Mouse (Mus musculus): ENCODE measurements around the gene Wnt3a.
"Not testable (repeated sequence)": the region's sequence is repeated elsewhere in the genome, so short reads cannot be mapped to it uniquely, and the experiment has no call there.

Gene Wnt3a

DNA sequence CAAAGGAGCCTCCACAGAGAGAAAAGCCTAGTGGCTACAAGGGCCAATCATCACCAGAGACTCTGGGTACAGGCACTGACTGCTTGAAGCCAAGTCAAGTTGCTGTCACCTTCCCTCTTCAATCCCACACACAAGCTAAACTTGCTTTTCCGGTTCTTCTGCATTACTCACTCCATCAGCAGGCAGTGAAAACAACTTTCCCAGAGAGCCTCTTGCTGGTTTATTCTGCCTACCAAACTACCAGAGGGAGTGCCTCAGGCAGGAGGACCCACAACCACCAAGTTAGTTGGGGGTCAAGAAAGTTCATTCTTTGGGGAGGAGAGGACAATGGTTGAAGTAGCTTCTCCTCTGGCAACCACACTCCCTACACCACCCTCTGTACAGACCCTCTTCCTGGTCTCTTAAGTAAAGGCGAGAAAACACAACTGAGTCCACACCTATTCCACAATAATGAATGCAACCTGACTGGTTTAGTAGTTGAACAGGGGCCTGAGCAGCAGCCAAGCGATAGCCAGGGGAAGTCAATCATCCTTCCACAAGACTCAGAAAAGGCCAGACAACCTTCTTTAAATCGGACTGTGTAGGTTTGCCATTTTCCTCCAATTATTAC is 72.1 kb downstream of the Wnt3a start:
- DNase-seq (ENCODE audit: low spot score), result no peak

GRCm38 (mm10) chr11:59216955-59217354 is 73.6 kb downstream of the Wnt3a start:
- no peak for DNase-seq (ENCODE audit: low spot score)

- no peak for DNase-seq (ENCODE audit: low spot score)
These were observed 77.6 kb downstream of the Wnt3a start for GRCm38 (mm10) chr11:59212892-59213494.

DNA sequence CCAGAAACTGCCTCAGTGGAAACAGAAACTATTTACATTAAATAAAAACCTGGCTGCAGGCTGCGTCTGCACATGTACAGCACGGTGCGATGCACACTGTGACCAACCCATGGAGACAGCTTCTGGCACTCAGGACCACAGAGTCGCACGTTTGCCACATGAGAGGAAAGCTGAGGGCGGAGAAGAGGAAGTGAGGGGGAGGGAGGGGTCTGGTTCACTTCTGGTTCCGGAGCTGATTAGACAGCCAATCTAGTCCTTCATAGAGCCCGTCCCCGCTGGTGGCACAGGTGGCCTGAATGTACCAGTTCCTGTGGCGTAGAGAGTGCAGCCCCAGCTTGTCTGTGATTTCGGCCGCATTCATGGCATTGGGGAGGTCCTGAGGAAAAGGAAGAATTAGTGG is 78.2 kb downstream of the Wnt3a start:
- not testable (repeated sequence) for DNase-seq (ENCODE audit: low spot score)

- DNase-seq (ENCODE audit: low spot score), result not testable (repeated sequence)
These were observed 79.0 kb downstream of the Wnt3a start for GRCm38 (mm10) chr11:59211561-59211960.

- DNase-seq (ENCODE audit: low spot score), result no peak
These were observed 80.5 kb downstream of the Wnt3a start for GRCm38 (mm10) chr11:59210020-59210419.

DNA sequence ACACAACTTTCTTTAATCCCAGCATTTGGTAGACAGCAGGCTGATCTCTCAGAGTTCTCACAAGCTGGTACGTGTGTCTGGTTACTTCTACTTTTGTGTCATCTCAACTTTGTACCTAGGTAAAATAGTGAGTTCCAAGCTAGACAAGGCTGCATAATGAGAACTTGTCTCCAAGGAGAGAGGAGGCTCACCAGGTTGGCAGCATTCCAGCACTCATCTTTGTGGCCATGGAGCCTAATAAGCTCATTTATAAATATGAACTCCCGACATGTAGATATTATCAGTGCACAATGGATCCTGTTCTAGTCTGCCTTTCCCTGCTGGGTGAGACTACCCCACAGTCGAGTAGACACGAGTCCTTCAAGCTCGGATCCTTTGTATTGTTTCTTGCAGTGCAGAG is 81.0 kb downstream of the Wnt3a start:
- no peak for DNase-seq (ENCODE audit: low spot score)

- DNase-seq (ENCODE audit: low spot score), result no peak
These were observed 81.5 kb downstream of the Wnt3a start for GRCm38 (mm10) chr11:59209003-59209441.

DNA sequence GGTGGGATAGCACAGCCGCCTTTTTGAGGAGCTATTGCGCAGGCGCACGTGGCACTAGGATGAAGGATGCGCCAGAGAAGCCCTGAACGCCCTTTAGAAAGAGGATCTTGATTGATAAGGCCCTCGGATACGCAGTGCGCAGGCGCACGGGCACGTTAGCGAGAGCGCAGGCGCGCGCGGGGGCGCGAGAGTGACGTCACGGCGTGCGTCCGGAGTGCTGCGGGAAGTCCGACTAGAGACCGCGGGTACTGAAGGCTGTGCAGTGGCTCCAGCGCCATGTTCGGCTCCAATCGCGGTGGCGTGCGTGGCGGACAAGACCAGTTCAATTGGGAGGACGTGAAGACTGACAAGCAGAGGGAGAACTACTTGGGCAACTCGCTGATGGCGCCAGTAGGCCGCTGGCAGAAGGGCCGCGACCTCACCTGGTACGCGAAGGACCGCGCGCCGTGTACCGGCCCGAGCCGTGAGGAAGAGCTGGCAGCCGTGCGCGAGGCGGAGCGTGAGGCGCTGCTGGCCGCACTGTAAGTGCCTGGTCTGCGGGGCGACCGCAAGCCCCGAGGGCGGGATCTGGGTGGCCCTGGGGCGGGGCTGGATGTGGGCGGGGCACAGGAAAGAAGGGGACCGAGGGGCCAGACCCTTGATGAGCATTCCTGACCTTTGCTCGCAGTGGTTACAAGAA is 82.3 kb downstream of the Wnt3a start, which contains the start of gene 2310033P09Rik:
TSS of gene 2310033P09Rik (plus strand) at position 169 of the 679 bp plus-strand sequence.
- peak; percentile 93 for DNase-seq (ENCODE audit: low spot score)

DNA sequence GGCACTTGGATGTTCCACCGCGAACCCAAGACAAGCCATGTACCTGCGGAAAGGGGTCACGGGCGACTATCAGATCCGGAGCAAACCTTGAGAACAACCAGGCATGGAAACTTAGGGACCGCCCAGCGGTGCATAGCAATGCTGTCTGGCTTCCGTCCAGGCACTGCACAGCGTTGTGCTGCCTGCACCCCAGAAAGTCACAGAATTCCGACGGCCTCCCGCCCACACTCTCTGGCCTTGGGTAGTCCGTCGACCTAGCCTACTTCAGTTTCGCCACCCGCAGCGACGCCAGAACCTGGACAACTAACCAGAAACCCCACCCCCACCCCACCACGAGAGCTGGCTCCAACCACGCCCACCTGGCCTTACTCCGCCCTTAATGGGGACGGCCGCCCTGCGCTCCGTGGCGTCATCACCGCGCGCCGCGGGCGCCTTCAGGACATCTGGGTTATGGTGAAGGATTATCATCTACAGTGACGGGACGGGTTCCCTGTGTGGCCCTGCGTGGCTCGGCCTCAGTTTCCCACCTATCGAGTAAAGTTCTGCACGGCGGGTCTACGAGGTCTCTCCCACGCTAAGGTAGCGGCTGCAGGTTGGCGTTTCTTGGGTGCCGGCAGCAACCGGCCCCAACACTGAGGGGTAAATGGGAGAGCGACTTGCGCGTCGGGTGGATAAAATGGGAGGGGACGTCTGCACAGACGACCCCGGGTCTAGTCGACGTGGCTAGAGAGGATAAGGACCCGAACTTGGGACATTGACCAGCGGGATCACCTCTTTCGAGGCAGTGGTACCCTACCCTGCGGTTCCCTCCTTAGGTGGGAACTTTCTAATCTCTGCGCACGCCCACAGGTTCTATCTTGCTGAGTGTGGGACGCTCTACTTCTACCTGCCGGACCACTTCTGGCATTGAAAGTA is 88.2 kb downstream of the Wnt3a start, which contains the start of gene Mrpl55:
TSS of gene Mrpl55 (plus strand) at position 406 of the 915 bp plus-strand sequence.
- peak; percentile 85 for DNase-seq (ENCODE audit: low spot score)

DNA sequence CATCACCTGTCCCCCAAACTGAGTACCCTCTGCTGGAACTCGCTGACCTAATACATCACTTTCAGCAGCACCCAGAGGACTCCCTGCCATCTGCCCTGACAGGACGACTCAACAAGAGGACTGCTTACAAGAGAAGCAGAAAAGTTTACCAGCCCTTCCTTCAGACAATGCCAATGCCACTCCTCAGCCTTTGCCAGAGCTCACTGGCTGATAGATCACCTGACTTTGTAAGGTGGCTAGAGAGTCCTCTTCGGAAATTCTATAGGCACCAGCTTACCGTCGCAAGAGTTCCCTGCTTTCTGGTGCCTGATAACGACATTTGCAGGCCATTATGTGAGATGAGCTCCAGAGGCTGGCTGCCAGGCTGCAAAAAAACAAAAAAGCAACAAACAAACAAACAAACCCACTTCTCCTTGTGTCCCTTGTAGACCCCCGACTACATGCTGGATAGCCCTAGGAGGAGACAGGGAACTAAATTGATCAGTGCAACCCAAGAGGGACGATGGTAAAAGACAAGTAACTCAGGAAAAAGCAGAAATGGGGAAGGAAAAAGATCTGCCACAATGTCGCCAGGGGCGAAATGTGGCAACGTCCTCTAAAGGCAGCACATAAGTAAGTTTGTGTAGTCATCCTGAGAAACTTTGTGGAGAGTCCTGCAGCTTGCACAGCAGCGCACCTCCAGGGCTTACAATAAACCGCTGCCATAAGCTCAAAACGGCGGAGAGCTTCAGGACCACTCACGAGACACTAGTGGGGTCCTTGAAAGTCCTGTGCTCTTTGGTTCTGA is 89.1 kb downstream of the Wnt3a start:
- no peak for DNase-seq (ENCODE audit: low spot score)

Measured in left cerebral cortex, adult 11 months (tissue).